8 mouse cellular contexts compared by ENCODE assay signal in the genomic region with DNA sequence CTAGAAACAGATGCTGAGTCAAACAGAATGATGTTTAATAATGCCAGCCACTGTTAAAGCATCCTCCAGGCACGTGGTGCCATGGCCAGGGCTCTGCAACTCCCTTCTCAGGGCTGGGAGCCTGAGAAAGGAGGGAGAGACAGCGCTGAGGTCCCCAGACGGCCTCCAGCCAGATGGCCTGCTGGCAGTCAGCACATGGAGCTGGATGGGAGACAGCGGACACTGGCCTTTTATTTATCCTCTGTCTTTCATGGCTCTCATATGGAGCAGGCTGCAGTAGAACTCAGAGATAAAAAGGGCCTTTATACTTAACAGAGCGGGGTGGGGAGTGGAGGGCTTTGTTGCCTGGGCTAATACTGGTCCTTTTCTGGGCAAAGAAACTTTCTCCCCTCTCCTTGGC. TPM values are rescaled to one million over a fixed set of nuclear protein-coding genes. Genes with fewer than 3 reads are reported as not detected.
DNase-seq lines count a peak whose midpoint lies in the region; ATAC-seq and TF ChIP-seq lines count a peak whose summit lies in the region.

No protein-coding gene starts in this region.

- TF ChIP-seq EP300 in lung, postnatal 0 days (IDR thresholded peaks at IDR 0.05), result no peak
- TF ChIP-seq EP300 in stomach, postnatal 0 days (optimal IDR thresholded peaks at IDR 0.05), result no peak

- DNase-seq in forebrain, embryonic 10.5 days (ENCODE audit: extremely low spot score, low spot score), result no peak
- no peak for DNase-seq in forebrain, embryonic 11.5 days (ENCODE audit: low spot score)
- DNase-seq in Muller cell, postnatal 12 days (ENCODE audit: inconsistent ontology term), result peak; percentile 64
- DNase-seq in forebrain, embryonic 14.5 days (ENCODE audit: low spot score), result peak; percentile 37
- peak; percentile 33 for DNase-seq in hindbrain, embryonic 11.5 days (ENCODE audit: low spot score)
- peak; percentile 57 for DNase-seq in lung, postnatal 0 days (ENCODE audit: low spot score)
- peak; percentile 25 for DNase-seq in stomach, postnatal 0 days (ENCODE audit: low spot score)
- DNase-seq in liver, result no peak

- no peak overlapping the region for H3K4me2 ChIP-seq in forebrain, embryonic 11.5 days (ENCODE audit: low read depth, low read length, severe bottlenecking)
- H3K4me2 ChIP-seq in forebrain, embryonic 14.5 days (ENCODE audit: low read length), result no peak overlapping the region
- H3K4me2 ChIP-seq in hindbrain, embryonic 11.5 days (replicated peaks; ENCODE audit: low read depth, low read length), result no peak overlapping the region
- no peak overlapping the region for H3K4me2 ChIP-seq in lung, postnatal 0 days (replicated peaks; ENCODE audit: low read depth, low read length)
- H3K4me2 ChIP-seq in stomach, postnatal 0 days (replicated peaks; ENCODE audit: low read depth), result no peak overlapping the region

- TF ChIP-seq CTCF in lung, postnatal 0 days (IDR thresholded peaks at IDR 0.05), result no peak
- no peak for TF ChIP-seq CTCF in stomach, postnatal 0 days (IDR thresholded peaks at IDR 0.05; ENCODE audit: low read depth)

- WGBS in forebrain, embryonic 10.5 days, result 46% methylated on average over 5 of the region's 5 CpGs
- WGBS in forebrain, embryonic 11.5 days, result 45% methylated on average over 5 of the region's 5 CpGs
- WGBS in forebrain, embryonic 14.5 days, result 40% methylated on average over 5 of the region's 5 CpGs
- 44% methylated on average over 5 of the region's 5 CpGs for WGBS in hindbrain, embryonic 11.5 days
- 57% methylated on average over 5 of the region's 5 CpGs for WGBS in lung, postnatal 0 days
- WGBS in stomach, postnatal 0 days, result 40% methylated on average over 5 of the region's 5 CpGs

- no peak overlapping the region for H3K4me3 ChIP-seq in forebrain, embryonic 10.5 days
- H3K4me3 ChIP-seq in forebrain, embryonic 11.5 days (ENCODE audit: low read depth, low read length), result no peak overlapping the region
- H3K4me3 ChIP-seq in forebrain, embryonic 14.5 days (ENCODE audit: low read depth, low read length), result no peak overlapping the region
- H3K4me3 ChIP-seq in hindbrain, embryonic 11.5 days (ENCODE audit: low read depth, low read length), result no peak overlapping the region
- no peak overlapping the region for H3K4me3 ChIP-seq in lung, postnatal 0 days (ENCODE audit: low read depth, low read length)
- H3K4me3 ChIP-seq in stomach, postnatal 0 days (ENCODE audit: low read depth, low read length), result no peak overlapping the region

- ATAC-seq in forebrain, embryonic 11.5 days (replicated peaks; ENCODE audit: low FRiP score), result no peak
- ATAC-seq in forebrain, embryonic 14.5 days, result peak; percentile 73
- peak; percentile 60 for ATAC-seq in hindbrain, embryonic 11.5 days (ENCODE audit: low FRiP score)
- ATAC-seq in lung, postnatal 0 days, result peak; percentile 82
- ATAC-seq in stomach, postnatal 0 days (ENCODE audit: low FRiP score, low TSS enrichment), result peak; percentile 65; the same call in 1 of the 2 replicates

- H3K27ac ChIP-seq in forebrain, embryonic 10.5 days, result peak overlapping the region; percentile 53; the same call in 1 of the 2 replicates
- H3K27ac ChIP-seq in forebrain, embryonic 11.5 days (ENCODE audit: low read depth, low read length), result no peak overlapping the region
- H3K27ac ChIP-seq in forebrain, embryonic 14.5 days (ENCODE audit: low read depth, low read length), result no peak overlapping the region
- peak overlapping the region; percentile 78; the same call in 1 of the 2 replicates for H3K27ac ChIP-seq in hindbrain, embryonic 11.5 days (ENCODE audit: low read depth, low read length)
- H3K27ac ChIP-seq in lung, postnatal 0 days (ENCODE audit: low read length), result no peak overlapping the region
- no peak overlapping the region for H3K27ac ChIP-seq in stomach, postnatal 0 days (replicated peaks)

- no peak overlapping the region for H3K9ac ChIP-seq in forebrain, embryonic 11.5 days (ENCODE audit: low read length)
- H3K9ac ChIP-seq in forebrain, embryonic 14.5 days (ENCODE audit: low read length), result no peak overlapping the region
- no peak overlapping the region for H3K9ac ChIP-seq in hindbrain, embryonic 11.5 days (ENCODE audit: low read depth, low read length)
- no peak overlapping the region for H3K9ac ChIP-seq in lung, postnatal 0 days (replicated peaks; ENCODE audit: low read depth)
- no peak overlapping the region for H3K9ac ChIP-seq in stomach, postnatal 0 days (ENCODE audit: low read length)

- H3K36me3 ChIP-seq in forebrain, embryonic 10.5 days (replicated peaks), result peaks cover 3% of the 10 kb centered on the region; the same call in 1 of the 2 replicates
- no peaks in the 10 kb centered on the region for H3K36me3 ChIP-seq in forebrain, embryonic 11.5 days (ENCODE audit: control insufficient read depth, insufficient read depth, low read length)
- no peaks in the 10 kb centered on the region for H3K36me3 ChIP-seq in forebrain, embryonic 14.5 days (ENCODE audit: control insufficient read depth, insufficient read depth, low read length)
- H3K36me3 ChIP-seq in hindbrain, embryonic 11.5 days (ENCODE audit: control insufficient read depth, insufficient read depth, low read length), result no peaks in the 10 kb centered on the region
- peaks cover 15% of the 10 kb centered on the region; the same call in 1 of the 2 replicates for H3K36me3 ChIP-seq in lung, postnatal 0 days (ENCODE audit: insufficient read depth, low read length)
- no peaks in the 10 kb centered on the region for H3K36me3 ChIP-seq in stomach, postnatal 0 days (ENCODE audit: control insufficient read depth, insufficient read depth, low read length)

- peaks cover 33% of the 10 kb centered on the region for H3K4me1 ChIP-seq in forebrain, embryonic 10.5 days
- 0 out of 2 replicates have a peak, but pooled peaks cover 1% of the 10 kb centered on the region for H3K4me1 ChIP-seq in forebrain, embryonic 11.5 days (replicated peaks; ENCODE audit: control insufficient read depth, insufficient read depth, low read length)
- H3K4me1 ChIP-seq in forebrain, embryonic 14.5 days (ENCODE audit: control insufficient read depth, insufficient read depth, low read length), result no peaks in the 10 kb centered on the region
- H3K4me1 ChIP-seq in hindbrain, embryonic 11.5 days (replicated peaks; ENCODE audit: control insufficient read depth, insufficient read depth, low read length), result peaks cover 2% of the 10 kb centered on the region; the same call in 1 of the 2 replicates
- no peaks in the 10 kb centered on the region for H3K4me1 ChIP-seq in lung, postnatal 0 days (ENCODE audit: insufficient read depth, low read depth, low read length)
- H3K4me1 ChIP-seq in stomach, postnatal 0 days (replicated peaks; ENCODE audit: control insufficient read depth, insufficient read depth), result no peaks in the 10 kb centered on the region

- no peaks in the 10 kb centered on the region for H3K27me3 ChIP-seq in forebrain, embryonic 10.5 days (ENCODE audit: poor library complexity, severe bottlenecking)
- no peaks in the 10 kb centered on the region for H3K27me3 ChIP-seq in forebrain, embryonic 11.5 days (ENCODE audit: control insufficient read depth, insufficient read depth, low read length)
- H3K27me3 ChIP-seq in forebrain, embryonic 14.5 days (replicated peaks; ENCODE audit: control insufficient read depth, insufficient read depth, low read length), result no peaks in the 10 kb centered on the region
- no peaks in the 10 kb centered on the region for H3K27me3 ChIP-seq in hindbrain, embryonic 11.5 days (ENCODE audit: control insufficient read depth, insufficient read depth, low read length)
- no peaks in the 10 kb centered on the region for H3K27me3 ChIP-seq in lung, postnatal 0 days (replicated peaks; ENCODE audit: insufficient read depth, low read length)
- no peaks in the 10 kb centered on the region for H3K27me3 ChIP-seq in stomach, postnatal 0 days (ENCODE audit: control insufficient read depth, insufficient read depth, low read length)

- no peaks in the 10 kb centered on the region for H3K9me3 ChIP-seq in forebrain, embryonic 10.5 days
- H3K9me3 ChIP-seq in forebrain, embryonic 11.5 days (ENCODE audit: control insufficient read depth, low read length), result no peaks in the 10 kb centered on the region
- no peaks in the 10 kb centered on the region for H3K9me3 ChIP-seq in forebrain, embryonic 14.5 days (replicated peaks; ENCODE audit: control insufficient read depth, low read length)
- no peaks in the 10 kb centered on the region for H3K9me3 ChIP-seq in hindbrain, embryonic 11.5 days (ENCODE audit: control insufficient read depth, low read length)
- no peaks in the 10 kb centered on the region for H3K9me3 ChIP-seq in lung, postnatal 0 days (ENCODE audit: low read length)
- H3K9me3 ChIP-seq in stomach, postnatal 0 days (ENCODE audit: control insufficient read depth, low read length), result no peaks in the 10 kb centered on the region

RNA-seq across cellular contexts. Expression of a gene that starts 43.7 kb away (rescaled TPM):
- 45.6 and 51.2 TPM in 2 replicates for polyA plus RNA-seq in forebrain, embryonic 10.5 days (2016; fragmentation: Nextera tagmentation; extraction: Ambion mirVana)
- polyA plus RNA-seq in forebrain, embryonic 11.5 days (2014; fragmentation: Nextera tagmentation; extraction: Ambion mirVana), result 43.9 and 44.3 TPM in 2 replicates
- 20.8 and 23.5 TPM in 2 replicates for polyA plus RNA-seq in forebrain, embryonic 14.5 days (2014; fragmentation: Nextera tagmentation; extraction: Ambion mirVana)
- 44.2 and 44.8 TPM in 2 replicates for polyA plus RNA-seq in hindbrain, embryonic 11.5 days (2014; fragmentation: Nextera tagmentation; extraction: Ambion mirVana)
- 87.5 and 92.1 TPM in 2 replicates for polyA plus RNA-seq in lung, postnatal 0 days (2015; fragmentation: Nextera tagmentation; extraction: Ambion mirVana)
- polyA plus RNA-seq in stomach, postnatal 0 days (2015; fragmentation: Nextera tagmentation; extraction: Ambion mirVana), result 36.2 and 42.6 TPM in 2 replicates

Comparison
In these comparisons a context has a peak if more than half of its experiments do, and no peak if none do; other contexts are left out.
1. DNase-seq: peak in Muller cell, postnatal 12 days (single experiment), forebrain, embryonic 14.5 days (single experiment), hindbrain, embryonic 11.5 days (single experiment), lung, postnatal 0 days (single experiment) and stomach, postnatal 0 days (single experiment); none in forebrain, embryonic 10.5 days (single experiment), forebrain, embryonic 11.5 days (single experiment) and liver (single experiment).
2. H3K27ac ChIP-seq: peak in forebrain, embryonic 10.5 days (single experiment) and hindbrain, embryonic 11.5 days (single experiment); none in forebrain, embryonic 11.5 days (single experiment), forebrain, embryonic 14.5 days (single experiment), lung, postnatal 0 days (single experiment) and stomach, postnatal 0 days (single experiment).